Mouse (Mus musculus): ENCODE measurements at regions not wholly inside any gene's neighbourhood (a gene's known extent, or its start where the extent isn't known, plus 50 kb on each side); places are given as distances from the start of the nearest gene placed in this dataset.
"Not testable (repeated sequence)": the region's sequence is repeated elsewhere in the genome, so short reads cannot be mapped to it uniquely, and the experiment has no call there.

DNA sequence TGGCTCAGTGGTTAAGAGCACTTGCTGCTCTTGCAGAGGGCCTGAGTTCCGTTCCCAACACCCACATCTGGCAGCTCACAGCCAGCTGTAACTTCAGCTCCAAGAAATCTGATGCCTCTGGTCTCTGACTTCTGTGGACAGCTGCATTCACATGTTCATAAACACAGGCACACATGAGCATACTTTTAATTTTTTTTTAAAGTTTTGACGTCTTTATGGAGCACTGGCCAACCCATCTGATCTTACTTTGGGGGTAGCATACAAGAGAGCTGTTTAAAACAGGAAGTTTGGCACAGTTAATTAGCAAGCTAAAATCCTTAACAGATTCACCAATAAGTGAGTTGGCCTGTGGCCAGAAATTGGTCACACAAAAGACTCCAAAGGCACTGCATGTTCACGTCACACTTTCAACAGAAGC, 81.2 kb upstream of the Atl2 start:
- TF ChIP-seq TAL1 (IDR thresholded peaks at IDR 0.05; ENCODE audit: low read length) (no peak), GATA1 (IDR thresholded peaks at IDR 0.05; ENCODE audit: low read length) (no peak)
- Histone ChIP-seq H3K4me3 (replicated peaks) (no peak overlapping the region), H3K27me3 (ENCODE audit: control insufficient read depth) (no peaks in the 10 kb centered on the region), H3K36me3 (ENCODE audit: control insufficient read depth) (no peaks in the 10 kb centered on the region), H3K4me1 (ENCODE audit: control insufficient read depth) (peaks cover 38% of the 10 kb centered on the region), H3K9me3 (ENCODE audit: control insufficient read depth, low read length) (no peaks in the 10 kb centered on the region)

GRCm38 (mm10) chr17:79976518-79977100, 80.7 kb upstream of the Atl2 start:
- Histone ChIP-seq H3K4me1 (ENCODE audit: control insufficient read depth) (peaks cover 32% of the 10 kb centered on the region), H3K9me3 (ENCODE audit: control insufficient read depth, low read length) (no peaks in the 10 kb centered on the region), H3K4me3 (replicated peaks) (no peak overlapping the region), H3K36me3 (ENCODE audit: control insufficient read depth) (no peaks in the 10 kb centered on the region), H3K27me3 (ENCODE audit: control insufficient read depth) (no peaks in the 10 kb centered on the region)
- TF ChIP-seq TAL1 (IDR thresholded peaks at IDR 0.05; ENCODE audit: low read length) (no peak), GATA1 (IDR thresholded peaks at IDR 0.05; ENCODE audit: low read length) (no peak)

DNA sequence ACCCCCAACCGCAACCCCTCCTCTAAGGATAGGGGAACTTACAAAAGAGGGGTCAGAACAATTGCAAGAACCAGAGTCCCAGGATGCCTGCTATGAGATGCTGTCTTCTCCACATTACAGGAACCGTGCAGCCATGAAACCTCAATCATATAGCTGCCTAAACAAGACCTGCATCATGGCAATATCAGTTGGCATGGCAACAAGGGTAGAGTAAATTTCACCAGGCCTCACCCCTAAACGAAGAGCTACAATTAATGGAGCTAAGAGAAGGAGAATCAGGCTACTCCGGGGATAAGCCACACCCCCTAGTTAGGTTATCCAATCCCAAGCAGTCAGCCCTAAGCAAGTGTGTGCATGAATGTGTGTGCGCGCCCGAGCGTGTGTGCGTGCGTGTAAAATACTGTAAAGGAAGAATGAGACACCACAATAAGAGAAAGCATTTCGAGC, 80.1 kb upstream of the Atl2 start:
- peaks cover 33% of the 10 kb centered on the region for H3K4me1 ChIP-seq (ENCODE audit: control insufficient read depth)

GRCm38 (mm10) chr17:79975150-79975757, 79.3 kb upstream of the Atl2 start:
- H3K36me3 ChIP-seq (ENCODE audit: control insufficient read depth); H3K27me3 ChIP-seq (ENCODE audit: control insufficient read depth); H3K9me3 ChIP-seq (ENCODE audit: control insufficient read depth, low read length): not testable (repeated sequence)
- peaks cover 33% of the 10 kb centered on the region for H3K4me1 ChIP-seq (ENCODE audit: control insufficient read depth)
- peak overlapping the region; percentile 51 for H3K4me3 ChIP-seq (replicated peaks)

More for the DNA sequence above, 80.1 kb upstream of the Atl2 start:
- Histone ChIP-seq H3K4me3 (replicated peaks) (peak overlapping the region; percentile 39), H3K27me3 (ENCODE audit: control insufficient read depth) (0 out of 2 replicates have a peak, but pooled peaks cover 2% of the 10 kb centered on the region), H3K9me3 (ENCODE audit: control insufficient read depth, low read length) (no peaks in the 10 kb centered on the region), H3K36me3 (ENCODE audit: control insufficient read depth) (no peaks in the 10 kb centered on the region)
- TF ChIP-seq GATA1 (IDR thresholded peaks at IDR 0.05; ENCODE audit: low read length) (no peak), TAL1 (IDR thresholded peaks at IDR 0.05; ENCODE audit: low read length) (no peak)

GRCm38 (mm10) chr17:79971721-79972336, 75.9 kb upstream of the Atl2 start:
- H3K36me3 ChIP-seq (ENCODE audit: control insufficient read depth) = no peaks in the 10 kb centered on the region
- peaks cover 3% of the 10 kb centered on the region for H3K27me3 ChIP-seq (ENCODE audit: control insufficient read depth)
- peaks cover 44% of the 10 kb centered on the region for H3K4me1 ChIP-seq (ENCODE audit: control insufficient read depth)
- H3K4me3 ChIP-seq (replicated peaks) = no peak overlapping the region
- no peaks in the 10 kb centered on the region for H3K9me3 ChIP-seq (ENCODE audit: control insufficient read depth, low read length)
- TF ChIP-seq TAL1 (IDR thresholded peaks at IDR 0.05; ENCODE audit: low read length) (no peak), GATA1 (IDR thresholded peaks at IDR 0.05; ENCODE audit: low read length) (no peak)

GRCm38 (mm10) chr17:79969500-79969972, 73.6 kb upstream of the Atl2 start:
- TF ChIP-seq GATA1 (IDR thresholded peaks at IDR 0.05; ENCODE audit: low read length) (no peak), TAL1 (IDR thresholded peaks at IDR 0.05; ENCODE audit: low read length) (no peak)
- no peak overlapping the region for H3K4me3 ChIP-seq (replicated peaks)

GRCm38 (mm10) chr17:79968819-79969218, 72.9 kb upstream of the Atl2 start:
- no peaks in the 10 kb centered on the region for H3K36me3 ChIP-seq (ENCODE audit: control insufficient read depth)
- no peak overlapping the region for H3K4me3 ChIP-seq (replicated peaks)
- H3K4me1 ChIP-seq (ENCODE audit: control insufficient read depth) = peaks cover 22% of the 10 kb centered on the region
- H3K27me3 ChIP-seq (ENCODE audit: control insufficient read depth) = peaks cover 10% of the 10 kb centered on the region
- no peaks in the 10 kb centered on the region for H3K9me3 ChIP-seq (ENCODE audit: control insufficient read depth, low read length)
- TF ChIP-seq GATA1 (IDR thresholded peaks at IDR 0.05; ENCODE audit: low read length) (no peak), TAL1 (IDR thresholded peaks at IDR 0.05; ENCODE audit: low read length) (no peak)

More at GRCm38 (mm10) chr17:79969500-79969972, 73.6 kb upstream of the Atl2 start:
- H3K4me1 ChIP-seq (ENCODE audit: control insufficient read depth) = peaks cover 25% of the 10 kb centered on the region
- H3K27me3 ChIP-seq (ENCODE audit: control insufficient read depth) = peaks cover 10% of the 10 kb centered on the region
- H3K9me3 ChIP-seq (ENCODE audit: control insufficient read depth, low read length) = no peaks in the 10 kb centered on the region
- no peaks in the 10 kb centered on the region for H3K36me3 ChIP-seq (ENCODE audit: control insufficient read depth)

DNA sequence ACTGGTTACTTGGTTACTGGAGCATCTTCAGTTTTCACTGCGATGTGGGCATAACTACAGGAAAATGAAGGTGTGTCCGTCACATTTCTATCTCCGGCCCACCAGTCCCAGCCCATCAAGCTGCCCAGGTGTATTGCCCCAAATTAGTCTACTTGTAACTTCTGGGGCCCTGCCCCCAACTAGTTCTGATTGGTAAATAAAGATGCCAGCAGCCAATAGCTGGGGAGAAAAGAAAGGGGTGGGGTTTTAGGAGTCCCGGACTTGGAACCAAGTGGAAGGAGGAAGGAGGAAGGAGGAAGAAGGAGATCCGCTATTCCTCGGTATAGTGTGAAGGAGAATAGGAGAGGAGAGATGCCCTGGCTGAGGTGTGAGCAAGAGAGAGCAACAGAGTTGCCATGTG, 71.1 kb upstream of the Atl2 start:
- H3K4me3 ChIP-seq (replicated peaks) = no peak overlapping the region
- H3K36me3 ChIP-seq (ENCODE audit: control insufficient read depth) = no peaks in the 10 kb centered on the region
- TF ChIP-seq TAL1 (IDR thresholded peaks at IDR 0.05; ENCODE audit: low read length) (no peak), GATA1 (IDR thresholded peaks at IDR 0.05; ENCODE audit: low read length) (no peak)
- peaks cover 3% of the 10 kb centered on the region; the same call in 1 of the 2 replicates for H3K9me3 ChIP-seq (ENCODE audit: control insufficient read depth, low read length)
- H3K27me3 ChIP-seq (ENCODE audit: control insufficient read depth) = peaks cover 10% of the 10 kb centered on the region
- H3K4me1 ChIP-seq (ENCODE audit: control insufficient read depth) = peaks cover 20% of the 10 kb centered on the region

- H3K27me3 ChIP-seq (ENCODE audit: control insufficient read depth) = peaks cover 9% of the 10 kb centered on the region
- H3K36me3 ChIP-seq (ENCODE audit: control insufficient read depth) = no peaks in the 10 kb centered on the region
- H3K9me3 ChIP-seq (ENCODE audit: control insufficient read depth, low read length) = peaks cover 3% of the 10 kb centered on the region; the same call in 1 of the 2 replicates
- no peak overlapping the region for H3K4me3 ChIP-seq (replicated peaks)
- H3K4me1 ChIP-seq (ENCODE audit: control insufficient read depth) = peaks cover 17% of the 10 kb centered on the region
- TF ChIP-seq TAL1 (IDR thresholded peaks at IDR 0.05; ENCODE audit: low read length) (no peak), GATA1 (IDR thresholded peaks at IDR 0.05; ENCODE audit: low read length) (no peak)
Measured at GRCm38 (mm10) chr17:79965625-79966024, 69.7 kb upstream of the Atl2 start.

All from erythroblast, embryonic 14.5 days (primary cell).